Mouse (Mus musculus): ENCODE measurements around the gene Olfr114. TPM values are rescaled to one million over a fixed set of nuclear protein-coding genes. Genes with fewer than 3 reads are reported as not detected.

Gene Olfr114
- not detected in 2 replicates for polyA plus RNA-seq (2015; fragmentation: Nextera tagmentation; extraction: Ambion mirVana)

- ATAC-seq (replicated peaks): no peak
- no peak within 1 kb of the TSS for H3K4me3 ChIP-seq
Observed at GRCm38 (mm10) chr17:37592643-37593042, at the start of gene Olfr114. Olfr114 (minus strand) TSS chr17:37592743.

GRCm38 (mm10) chr17:37627009-37627408 lies 34.5 kb upstream of the Olfr114 start, which contains the start of the genes Olfr115 and Olfr116:
Olfr115 (minus strand) TSS chr17:37627109.
Olfr116 (minus strand) TSS chr17:37627199.
- no peak within 1 kb of the TSS for H3K27ac ChIP-seq
- 84% methylated on average over 2 of the region's 2 CpGs for WGBS

More at GRCm38 (mm10) chr17:37592643-37593042, at the start of gene Olfr114:
- Histone ChIP-seq H3K9ac (no peak within 1 kb of the TSS), H3K36me3 (replicated peaks) (no peaks in the 10 kb centered on the region), H3K27ac (no peak within 1 kb of the TSS), H3K9me3 (no peaks in the 10 kb centered on the region), H3K4me1 (no peaks in the 10 kb centered on the region), H3K4me2 (no peak within 1 kb of the TSS), H3K27me3 (replicated peaks) (no peaks in the 10 kb centered on the region)

GRCm38 (mm10) chr17:37577563-37577962 lies 15.0 kb downstream of the Olfr114 start, which contains the start of gene Olfr113:
Olfr113 (minus strand) TSS chr17:37577663.
- Histone ChIP-seq H3K4me1 (no peaks in the 10 kb centered on the region), H3K4me2 (no peak within 1 kb of the TSS), H3K9ac (no peak within 1 kb of the TSS), H3K27ac (no peak within 1 kb of the TSS), H3K36me3 (replicated peaks) (no peaks in the 10 kb centered on the region), H3K9me3 (no peaks in the 10 kb centered on the region), H3K4me3 (no peak within 1 kb of the TSS), H3K27me3 (replicated peaks) (no peaks in the 10 kb centered on the region)
- ATAC-seq (replicated peaks): no peak

More at GRCm38 (mm10) chr17:37627009-37627408, 34.5 kb upstream of the Olfr114 start, which contains the start of the genes Olfr115 and Olfr116:
- Histone ChIP-seq H3K9me3 (no peaks in the 10 kb centered on the region), H3K4me2 (no peak within 1 kb of the TSS), H3K4me1 (no peaks in the 10 kb centered on the region), H3K9ac (no peak within 1 kb of the TSS), H3K36me3 (replicated peaks) (no peaks in the 10 kb centered on the region), H3K27me3 (replicated peaks) (no peaks in the 10 kb centered on the region), H3K4me3 (no peak within 1 kb of the TSS)
- no peak for ATAC-seq (replicated peaks)

- Histone ChIP-seq H3K4me2 (no peak within 1 kb of the TSS), H3K27ac (no peak within 1 kb of the TSS), H3K4me1 (no peaks in the 10 kb centered on the region), H3K9me3 (no peaks in the 10 kb centered on the region), H3K4me3 (no peak within 1 kb of the TSS), H3K9ac (no peak within 1 kb of the TSS), H3K27me3 (replicated peaks) (no peaks in the 10 kb centered on the region), H3K36me3 (replicated peaks) (no peaks in the 10 kb centered on the region)
- no peak for ATAC-seq (replicated peaks)
Observed at GRCm38 (mm10) chr17:37569351-37569750, 23.2 kb downstream of the Olfr114 start, which contains the start of gene Olfr112. Olfr112 (minus strand) TSS chr17:37569451.

GRCm38 (mm10) chr17:37558913-37559615 lies 33.5 kb downstream of the Olfr114 start:
- 61% methylated on average over 1 of the region's 1 CpGs for WGBS
- no peak for ATAC-seq (replicated peaks)
- H3K27ac ChIP-seq: no peak overlapping the region

GRCm38 (mm10) chr17:37543800-37544435 lies 48.6 kb downstream of the Olfr114 start:
- Histone ChIP-seq H3K27me3 (replicated peaks) (no peaks in the 10 kb centered on the region), H3K4me2 (no peak overlapping the region), H3K36me3 (replicated peaks) (no peaks in the 10 kb centered on the region), H3K27ac (no peak overlapping the region), H3K4me1 (0 out of 2 replicates have a peak, but pooled peaks cover 4% of the 10 kb centered on the region), H3K9me3 (no peaks in the 10 kb centered on the region), H3K9ac (no peak overlapping the region), H3K4me3 (no peak overlapping the region)
- WGBS: 36% methylated on average over 3 of the region's 3 CpGs
- peak; percentile 69; the same call in 1 of the 2 replicates for ATAC-seq (replicated peaks)

More at GRCm38 (mm10) chr17:37558913-37559615, 33.5 kb downstream of the Olfr114 start:
- H3K27me3 ChIP-seq (replicated peaks): no peaks in the 10 kb centered on the region
- H3K4me1 ChIP-seq: no peaks in the 10 kb centered on the region
- no peak overlapping the region for H3K9ac ChIP-seq
- no peak overlapping the region for H3K4me3 ChIP-seq
- H3K9me3 ChIP-seq: no peaks in the 10 kb centered on the region
- H3K36me3 ChIP-seq (replicated peaks): no peaks in the 10 kb centered on the region
- no peak overlapping the region for H3K4me2 ChIP-seq

- Histone ChIP-seq H3K36me3 (replicated peaks) (no peaks in the 10 kb centered on the region), H3K4me3 (no peak overlapping the region), H3K4me1 (0 out of 2 replicates have a peak, but pooled peaks cover 4% of the 10 kb centered on the region), H3K9me3 (no peaks in the 10 kb centered on the region), H3K9ac (no peak overlapping the region), H3K27ac (no peak overlapping the region), H3K4me2 (no peak overlapping the region), H3K27me3 (replicated peaks) (no peaks in the 10 kb centered on the region)
- WGBS: 51% methylated on average over 4 of the region's 4 CpGs
- ATAC-seq (replicated peaks): no peak
Observed at GRCm38 (mm10) chr17:37541454-37542119, 51.0 kb downstream of the Olfr114 start.

Other genes starting within 250 kb of the Olfr114 start
- gene Olfr104-ps, start 233.2 kb downstream of the Olfr114 start, polyA plus RNA-seq (2015; fragmentation: Nextera tagmentation; extraction: Ambion mirVana): not detected in 2 replicates
- not detected in 2 replicates for gene Olfr105-ps, start 213.7 kb downstream of the Olfr114 start, polyA plus RNA-seq (2015; fragmentation: Nextera tagmentation; extraction: Ambion mirVana)
- not detected in 2 replicates for gene Olfr106-ps, start 202.3 kb downstream of the Olfr114 start, polyA plus RNA-seq (2015; fragmentation: Nextera tagmentation; extraction: Ambion mirVana)
- not detected in 2 replicates for gene Olfr107, start 193.5 kb downstream of the Olfr114 start, polyA plus RNA-seq (2015; fragmentation: Nextera tagmentation; extraction: Ambion mirVana)
- not detected in 2 replicates for gene Olfr108, start 147.3 kb downstream of the Olfr114 start, polyA plus RNA-seq (2015; fragmentation: Nextera tagmentation; extraction: Ambion mirVana)
- gene Olfr109, start 133.8 kb downstream of the Olfr114 start, polyA plus RNA-seq (2015; fragmentation: Nextera tagmentation; extraction: Ambion mirVana): not detected in 2 replicates
- gene H2-M2, start 109.2 kb downstream of the Olfr114 start, polyA plus RNA-seq (2015; fragmentation: Nextera tagmentation; extraction: Ambion mirVana): not detected in 2 replicates
- gene Olfr110, start 100.3 kb downstream of the Olfr114 start, polyA plus RNA-seq (2015; fragmentation: Nextera tagmentation; extraction: Ambion mirVana): not detected in 2 replicates
- gene Olfr111, start 84.7 kb downstream of the Olfr114 start, polyA plus RNA-seq (2015; fragmentation: Nextera tagmentation; extraction: Ambion mirVana): not detected in 2 replicates
- gene Olfr112, start 23.3 kb downstream of the Olfr114 start, polyA plus RNA-seq (2015; fragmentation: Nextera tagmentation; extraction: Ambion mirVana): not detected in 2 replicates
- gene Olfr113, start 15.1 kb downstream of the Olfr114 start, polyA plus RNA-seq (2015; fragmentation: Nextera tagmentation; extraction: Ambion mirVana): not detected in 2 replicates
- not detected in 2 replicates for gene Olfr115, start 34.4 kb upstream of the Olfr114 start, polyA plus RNA-seq (2015; fragmentation: Nextera tagmentation; extraction: Ambion mirVana)
- gene Olfr116, start 34.5 kb upstream of the Olfr114 start, polyA plus RNA-seq (2015; fragmentation: Nextera tagmentation; extraction: Ambion mirVana): not detected in 2 replicates
- gene Olfr117, start 71.0 kb upstream of the Olfr114 start, polyA plus RNA-seq (2015; fragmentation: Nextera tagmentation; extraction: Ambion mirVana): not detected in 2 replicates
- not detected in 2 replicates for gene Olfr118, start 74.2 kb upstream of the Olfr114 start, polyA plus RNA-seq (2015; fragmentation: Nextera tagmentation; extraction: Ambion mirVana)
- gene Olfr119, start 103.8 kb upstream of the Olfr114 start, polyA plus RNA-seq (2015; fragmentation: Nextera tagmentation; extraction: Ambion mirVana): not detected in 2 replicates
- not detected in 2 replicates for gene Olfr120, start 129.1 kb upstream of the Olfr114 start, polyA plus RNA-seq (2015; fragmentation: Nextera tagmentation; extraction: Ambion mirVana)
- not detected in 2 replicates for gene Olfr121, start 156.1 kb upstream of the Olfr114 start, polyA plus RNA-seq (2015; fragmentation: Nextera tagmentation; extraction: Ambion mirVana)
- not detected in 2 replicates for gene Olfr122, start 175.9 kb upstream of the Olfr114 start, polyA plus RNA-seq (2015; fragmentation: Nextera tagmentation; extraction: Ambion mirVana)
- not detected in 2 replicates for gene Olfr123, start 200.8 kb upstream of the Olfr114 start, polyA plus RNA-seq (2015; fragmentation: Nextera tagmentation; extraction: Ambion mirVana)
- gene Olfr124, start 207.1 kb upstream of the Olfr114 start, polyA plus RNA-seq (2015; fragmentation: Nextera tagmentation; extraction: Ambion mirVana): not detected in 2 replicates
- not detected in 2 replicates for gene Olfr125, start 240.2 kb upstream of the Olfr114 start, polyA plus RNA-seq (2015; fragmentation: Nextera tagmentation; extraction: Ambion mirVana)